Mouse (Mus musculus) forebrain, embryonic 11.5 days (tissue): ENCODE measurements at regions not wholly inside any gene's neighbourhood (a gene's known extent, or its start where the extent isn't known, plus 50 kb on each side); places are given as distances from the start of the nearest gene placed in this dataset.

ENCODE experiments used
- ATAC-seq: fragments of 200-750 bp; cut with Nextera tagmentation; replicated peaks from 2 replicates; pipeline ENCODE4 v1.8.0; 2017; ENCODE audit warnings: moderate TSS enrichment; ENCODE audit not compliant: low FRiP score
- DNase-seq: peaks from one replicate; pipeline ENCODE4 v3.0.0-alpha.2; 2017; ENCODE audit warnings: low spot score
- H3K27ac ChIP-seq: fragments of 300-500 bp; sonication (generic); 2 replicates; pipeline ENCODE4 v1.5.1; 2014; ENCODE audit warnings: low read depth, low read length
- H3K27me3 ChIP-seq: fragments of 300-500 bp; sonication (generic); 2 replicates; pipeline ENCODE4 v1.6.1; 2014; ENCODE audit warnings: mild to moderate bottlenecking, low read length, mixed read lengths; ENCODE audit not compliant: control insufficient read depth, insufficient read depth
- H3K36me3 ChIP-seq: fragments of 300-500 bp; sonication (generic); 2 replicates; pipeline ENCODE4 v1.6.1; 2014; ENCODE audit warnings: mild to moderate bottlenecking, low read length, moderate library complexity, mixed read lengths; ENCODE audit not compliant: control insufficient read depth, insufficient read depth
- H3K4me1 ChIP-seq: fragments of 300-500 bp; sonication (generic); replicated peaks from 2 replicates; pipeline ENCODE4 v1.6.1; 2014; ENCODE audit warnings: low read length, mixed read lengths; ENCODE audit not compliant: control insufficient read depth, insufficient read depth
- H3K4me2 ChIP-seq: fragments of 300-500 bp; sonication (generic); 2 replicates; pipeline ENCODE4 v1.6.1; 2014; ENCODE audit warnings: low read depth, mild to moderate bottlenecking, low read length, moderate library complexity, mixed read lengths; ENCODE audit not compliant: severe bottlenecking
- H3K4me3 ChIP-seq: fragments of 300-500 bp; sonication (generic); 2 replicates; pipeline ENCODE4 v1.5.1; 2014; ENCODE audit warnings: low read depth, low read length
- H3K9ac ChIP-seq: fragments of 300-500 bp; sonication (generic); 2 replicates; pipeline ENCODE4 v1.6.1; 2014; ENCODE audit warnings: low read length
- H3K9me3 ChIP-seq: fragments of 300-500 bp; sonication (generic); 2 replicates; pipeline ENCODE4 v1.6.1; 2016; ENCODE audit warnings: low read length, mixed read lengths; ENCODE audit not compliant: control insufficient read depth
- WGBS: fragments of 180-500 bp; shearing (Covaris S2); extraction: QIAGEN DNeasy Blood & Tissue Kit; methylation state at CpG from one replicate; pipeline ENCODE4 v1.1.7; 2014; 5-methylcytosine and 5-hydroxymethylcytosine counted together

- Histone ChIP-seq H3K36me3 (no peaks in the 10 kb centered on the region), H3K9me3 (no peaks in the 10 kb centered on the region), H3K4me2 (no peak overlapping the region), H3K27ac (no peak overlapping the region), H3K9ac (no peak overlapping the region), H3K4me1 (no peaks in the 10 kb centered on the region), H3K27me3 (no peaks in the 10 kb centered on the region), H3K4me3 (no peak overlapping the region)
- DNase-seq (no peak), ATAC-seq (no peak)
- 89% methylated on average over 5 of the region's 5 CpGs for whole genome bisulfite sequencing
Observed at GRCm38 (mm10) chr3:52712151-52712550, 304.9 kb downstream of the Cog6 start.

DNA sequence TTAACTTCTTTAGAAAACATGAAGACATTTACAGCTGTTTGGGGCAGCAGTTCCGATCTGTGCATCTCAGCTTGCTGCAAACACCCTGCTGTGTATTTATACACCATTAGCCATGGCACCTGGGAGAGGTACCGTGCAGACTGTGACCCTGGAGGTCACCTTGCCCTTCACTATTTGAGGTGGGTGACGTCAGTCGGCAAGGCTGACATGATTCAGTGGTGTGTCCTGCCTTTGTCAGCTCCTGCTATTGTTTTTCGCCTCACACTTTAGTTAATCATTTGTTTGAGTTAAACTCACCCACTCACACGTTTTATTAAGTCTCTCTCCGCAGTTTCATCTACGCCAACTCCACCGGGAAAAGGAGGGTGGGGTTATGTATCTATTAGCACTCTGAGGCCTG is 305.9 kb downstream of the Cog6 start:
- ATAC-seq (no peak), DNase-seq (no peak)
- no peak overlapping the region for H3K9ac ChIP-seq
- H3K4me2 ChIP-seq, result no peak overlapping the region
- no peak overlapping the region for H3K4me3 ChIP-seq
- 66% methylated on average over 9 of the region's 9 CpGs for WGBS
- no peaks in the 10 kb centered on the region for H3K36me3 ChIP-seq
- H3K27ac ChIP-seq, result no peak overlapping the region
- H3K9me3 ChIP-seq, result no peaks in the 10 kb centered on the region
- H3K27me3 ChIP-seq, result no peaks in the 10 kb centered on the region
- no peaks in the 10 kb centered on the region for H3K4me1 ChIP-seq

DNA sequence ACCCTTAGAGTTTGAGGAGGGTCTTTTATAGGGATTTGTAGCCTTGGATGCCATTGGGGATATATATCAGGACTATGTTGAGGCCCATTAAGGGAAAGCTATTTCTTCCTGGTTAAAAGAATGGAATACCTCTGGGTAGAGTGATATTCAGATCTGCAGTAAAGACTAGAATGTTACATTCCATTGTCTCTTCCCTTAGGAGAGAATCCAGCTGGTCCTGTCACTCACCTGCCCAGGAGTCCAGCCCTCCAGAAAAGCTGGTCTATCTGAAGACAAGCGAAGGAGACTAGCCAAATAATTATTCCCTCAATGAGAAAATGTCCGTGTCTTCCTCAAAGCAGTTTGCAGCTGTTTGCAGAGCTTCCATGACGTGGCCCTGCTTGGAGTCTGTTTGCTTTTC is 308.3 kb downstream of the Cog6 start:
- no peaks in the 10 kb centered on the region for H3K4me1 ChIP-seq
- no peak overlapping the region for H3K4me2 ChIP-seq
- WGBS, result 82% methylated on average over 3 of the region's 3 CpGs
- no peak overlapping the region for H3K9ac ChIP-seq
- H3K4me3 ChIP-seq, result no peak overlapping the region
- no peaks in the 10 kb centered on the region for H3K27me3 ChIP-seq
- ATAC-seq (no peak), DNase-seq (no peak)
- no peak overlapping the region for H3K27ac ChIP-seq
- H3K9me3 ChIP-seq, result no peaks in the 10 kb centered on the region
- no peaks in the 10 kb centered on the region for H3K36me3 ChIP-seq

- H3K27me3 ChIP-seq, result no peaks in the 10 kb centered on the region
- H3K27ac ChIP-seq, result no peak overlapping the region
- DNase-seq, result no peak
- no peak overlapping the region for H3K4me2 ChIP-seq
- no peaks in the 10 kb centered on the region for H3K9me3 ChIP-seq
- no peak for ATAC-seq
- WGBS, result 78% methylated on average over 1 of the region's 1 CpGs
- H3K4me3 ChIP-seq, result no peak overlapping the region
- H3K9ac ChIP-seq, result no peak overlapping the region
- H3K4me1 ChIP-seq, result no peaks in the 10 kb centered on the region
- H3K36me3 ChIP-seq, result no peaks in the 10 kb centered on the region
Observed at GRCm38 (mm10) chr3:52708301-52708700, 308.7 kb downstream of the Cog6 start.

- DNase-seq (no peak), ATAC-seq (no peak)
- Histone ChIP-seq H3K4me3 (no peak overlapping the region), H3K27me3 (no peaks in the 10 kb centered on the region), H3K9me3 (no peaks in the 10 kb centered on the region), H3K27ac (no peak overlapping the region), H3K4me1 (no peaks in the 10 kb centered on the region), H3K9ac (no peak overlapping the region), H3K4me2 (no peak overlapping the region), H3K36me3 (no peaks in the 10 kb centered on the region)
- WGBS, result 83% methylated on average over 2 of the region's 2 CpGs
Observed at GRCm38 (mm10) chr3:52706626-52707025, 310.4 kb downstream of the Cog6 start.

- 92% methylated on average over 6 of the region's 6 CpGs for WGBS
- no peak for DNase-seq
- Histone ChIP-seq H3K9ac (no peak overlapping the region), H3K4me3 (no peak overlapping the region), H3K9me3 (no peaks in the 10 kb centered on the region), H3K36me3 (no peaks in the 10 kb centered on the region), H3K27ac (no peak overlapping the region), H3K27me3 (no peaks in the 10 kb centered on the region), H3K4me2 (no peak overlapping the region), H3K4me1 (no peaks in the 10 kb centered on the region)
- no peak for ATAC-seq
Observed at GRCm38 (mm10) chr3:52703751-52704150, 313.3 kb downstream of the Cog6 start.

DNA sequence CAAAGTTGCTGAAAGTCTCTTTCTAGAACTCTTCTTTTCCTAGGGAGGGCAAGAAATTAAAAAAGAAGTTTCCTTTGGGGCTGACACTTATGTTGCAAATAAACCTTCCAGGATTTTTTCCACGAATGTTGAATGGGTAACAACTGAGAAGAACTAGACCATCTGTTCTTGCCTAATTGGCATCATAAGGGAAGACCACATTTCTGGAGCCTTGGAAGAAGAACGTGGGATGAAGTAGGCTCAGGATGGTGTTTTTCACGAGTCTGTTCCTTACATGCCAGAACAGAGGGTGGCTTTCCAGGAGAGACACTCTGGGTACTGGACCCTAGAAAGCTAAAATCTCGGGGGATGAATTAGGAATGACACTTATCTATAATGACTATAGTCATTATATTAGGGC is 314.1 kb downstream of the Cog6 start:
- no peak overlapping the region for H3K27ac ChIP-seq
- H3K4me3 ChIP-seq, result no peak overlapping the region
- no peaks in the 10 kb centered on the region for H3K4me1 ChIP-seq
- H3K9me3 ChIP-seq, result no peaks in the 10 kb centered on the region
- no peak overlapping the region for H3K4me2 ChIP-seq
- 85% methylated on average over 4 of the region's 4 CpGs for WGBS
- ATAC-seq (no peak), DNase-seq (no peak)
- H3K9ac ChIP-seq, result no peak overlapping the region
- H3K36me3 ChIP-seq, result no peaks in the 10 kb centered on the region
- H3K27me3 ChIP-seq, result no peaks in the 10 kb centered on the region

DNA sequence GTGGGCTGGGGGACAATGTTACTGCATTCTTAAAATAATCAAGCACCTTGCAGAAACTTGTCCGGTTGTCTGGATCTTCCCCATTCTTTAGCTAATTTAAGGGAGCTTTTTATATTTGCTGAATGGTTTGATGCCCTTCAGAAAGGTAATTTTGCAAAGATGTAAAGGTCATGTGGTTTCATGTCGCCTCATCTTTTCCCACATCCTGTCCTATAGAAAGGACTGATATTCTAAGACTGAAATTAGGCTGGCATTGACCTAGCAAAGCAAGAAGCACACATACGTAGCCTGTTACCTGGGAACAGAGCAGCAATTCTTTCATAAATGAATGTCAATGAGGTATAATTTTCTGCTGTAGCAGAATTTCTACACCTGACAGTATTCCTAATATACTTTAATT is 315.4 kb downstream of the Cog6 start:
- Histone ChIP-seq H3K27me3 (no peaks in the 10 kb centered on the region), H3K4me1 (no peaks in the 10 kb centered on the region), H3K9me3 (no peaks in the 10 kb centered on the region), H3K36me3 (no peaks in the 10 kb centered on the region), H3K27ac (no peak overlapping the region), H3K4me3 (no peak overlapping the region), H3K9ac (no peak overlapping the region), H3K4me2 (no peak overlapping the region)
- ATAC-seq, result no peak
- DNase-seq, result no peak
- 82% methylated on average over 3 of the region's 3 CpGs for WGBS

- Histone ChIP-seq H3K9me3 (no peaks in the 10 kb centered on the region), H3K4me1 (no peaks in the 10 kb centered on the region), H3K27ac (no peak overlapping the region), H3K27me3 (no peaks in the 10 kb centered on the region), H3K4me2 (no peak overlapping the region), H3K36me3 (no peaks in the 10 kb centered on the region), H3K4me3 (no peak overlapping the region), H3K9ac (no peak overlapping the region)
- no peak for ATAC-seq
- DNase-seq, result no peak
- WGBS, result 74% methylated on average over 2 of the region's 2 CpGs
Observed at GRCm38 (mm10) chr3:52693813-52694212, 323.2 kb downstream of the Cog6 start.
